Mouse (Mus musculus): ENCODE results near the gene Nacc2. TPM values are rescaled to one million over a fixed set of nuclear protein-coding genes. Genes with fewer than 3 reads are reported as not detected.
A peak's percentile ranks its signal among the peaks of the same experiment; 100 is the strongest.

The Nacc2 gene
- polyA plus RNA-seq, 1 experiment from 2014 or later: 11.2 TPM

DNA sequence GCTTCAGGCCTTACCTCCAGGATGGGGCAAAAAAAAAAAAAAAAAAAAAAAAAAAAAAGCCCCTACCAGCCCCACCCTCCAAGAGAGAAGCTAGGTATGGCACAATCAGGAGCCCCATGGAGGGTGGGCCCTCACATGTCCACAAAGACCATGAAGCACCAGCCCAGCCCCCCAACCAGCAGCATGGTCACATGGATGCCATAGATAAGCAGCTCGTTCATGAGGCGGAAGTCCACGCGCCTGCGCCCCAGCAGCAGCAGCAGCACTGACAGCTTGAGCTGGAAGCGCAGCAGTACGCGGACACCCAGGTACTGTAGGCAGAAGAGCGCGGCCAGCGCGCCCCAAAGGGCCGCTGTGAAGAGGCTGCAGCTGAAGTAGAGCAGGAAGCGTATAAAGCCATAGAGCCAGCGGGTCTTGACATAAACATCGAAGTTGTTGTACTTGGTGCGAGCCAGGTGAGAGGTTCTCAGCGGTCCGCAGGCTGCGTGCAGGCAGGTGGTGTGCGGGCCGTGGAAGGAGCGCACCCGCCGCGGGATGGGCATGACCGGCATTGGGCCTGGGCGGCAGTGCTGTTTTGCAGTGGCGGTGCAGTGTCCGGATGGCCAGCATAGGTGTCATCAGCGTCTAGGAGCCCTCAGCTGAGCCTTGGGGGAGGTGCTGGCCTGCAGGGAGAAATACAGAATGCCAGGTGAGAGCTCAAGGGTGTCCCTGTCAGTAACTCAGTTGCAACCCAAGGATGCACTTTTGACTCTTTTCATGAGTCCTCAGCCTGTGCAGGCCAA, 15.4 kb upstream of the Nacc2 start:
- Histone ChIP-seq H3K4me2 (peak overlapping the region; percentile 88), H3K4me1 (peaks cover 26% of the 10 kb centered on the region), H3K9ac (no peak overlapping the region), H3K36me3 (peaks cover 10% of the 10 kb centered on the region; the same call in 1 of the 2 replicates), H3K9me3 (no peaks in the 10 kb centered on the region), H3K27me3 (no peaks in the 10 kb centered on the region), H3K4me3 (peak overlapping the region; percentile 74), H3K27ac (no peak overlapping the region)
- WGBS: 70% methylated on average over 31 of the region's 31 CpGs
- ATAC-seq (ENCODE audit: borderline replicate concordance, extremely low read depth, low FRiP score, low TSS enrichment): no peak

DNA sequence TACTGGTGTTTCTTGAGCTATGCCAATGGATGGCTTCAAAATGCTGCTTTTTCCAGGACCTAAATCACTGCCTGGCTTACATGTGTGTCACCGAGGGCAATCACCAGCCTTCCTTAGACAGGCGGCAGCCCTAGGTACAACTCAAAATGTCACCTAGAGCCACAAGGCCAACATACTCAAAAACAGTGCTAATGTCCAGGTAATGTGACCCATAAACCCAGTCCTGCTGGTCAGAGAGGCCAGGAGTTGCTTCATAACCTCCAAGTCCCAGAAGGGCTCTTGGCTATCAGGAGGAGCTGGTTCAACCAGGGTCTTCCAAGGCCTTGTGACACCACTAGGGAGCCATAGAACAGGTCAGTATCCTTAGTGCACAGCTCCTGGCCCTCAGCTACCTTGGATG, 11.6 kb upstream of the Nacc2 start:
- H3K27ac ChIP-seq: no peak overlapping the region
- WGBS: 90% methylated on average over 2 of the region's 2 CpGs
- no peaks in the 10 kb centered on the region for H3K9me3 ChIP-seq
- H3K36me3 ChIP-seq: peaks cover 10% of the 10 kb centered on the region; the same call in 1 of the 2 replicates
- ATAC-seq (ENCODE audit: borderline replicate concordance, extremely low read depth, low FRiP score, low TSS enrichment): no peak
- H3K27me3 ChIP-seq: no peaks in the 10 kb centered on the region
- H3K4me2 ChIP-seq: no peak overlapping the region
- peaks cover 37% of the 10 kb centered on the region for H3K4me1 ChIP-seq
- no peak overlapping the region for H3K4me3 ChIP-seq
- H3K9ac ChIP-seq: no peak overlapping the region

GRCm38 (mm10) chr2:26132628-26133551, 9.9 kb upstream of the Nacc2 start:
- peak; percentile 74 for ATAC-seq (ENCODE audit: borderline replicate concordance, extremely low read depth, low FRiP score, low TSS enrichment)
- H3K27ac ChIP-seq: peak overlapping the region; percentile 77
- H3K27me3 ChIP-seq: no peaks in the 10 kb centered on the region
- H3K36me3 ChIP-seq: peaks cover 8% of the 10 kb centered on the region; the same call in 1 of the 2 replicates
- peak overlapping the region; percentile 61 for H3K4me2 ChIP-seq
- peak overlapping the region; percentile 35 for H3K9ac ChIP-seq
- H3K4me3 ChIP-seq: peak overlapping the region; percentile 28
- no peaks in the 10 kb centered on the region for H3K9me3 ChIP-seq
- 4% methylated on average over 25 of the region's 25 CpGs for WGBS
- H3K4me1 ChIP-seq: peaks cover 24% of the 10 kb centered on the region

GRCm38 (mm10) chr2:26131327-26131726, 8.3 kb upstream of the Nacc2 start:
- Histone ChIP-seq H3K9me3 (no peaks in the 10 kb centered on the region), H3K4me2 (no peak overlapping the region), H3K27me3 (no peaks in the 10 kb centered on the region), H3K36me3 (no peaks in the 10 kb centered on the region), H3K4me3 (no peak overlapping the region), H3K9ac (no peak overlapping the region), H3K4me1 (peaks cover 24% of the 10 kb centered on the region), H3K27ac (no peak overlapping the region)
- WGBS: 62% methylated on average over 2 of the region's 2 CpGs
- no peak for ATAC-seq (ENCODE audit: borderline replicate concordance, extremely low read depth, low FRiP score, low TSS enrichment)

GRCm38 (mm10) chr2:26129962-26130361, 6.9 kb upstream of the Nacc2 start:
- no peak overlapping the region for H3K27ac ChIP-seq
- no peak overlapping the region for H3K4me3 ChIP-seq
- WGBS: 49% methylated on average over 3 of the region's 3 CpGs
- no peaks in the 10 kb centered on the region for H3K27me3 ChIP-seq
- H3K4me1 ChIP-seq: peaks cover 24% of the 10 kb centered on the region
- no peaks in the 10 kb centered on the region for H3K36me3 ChIP-seq
- no peaks in the 10 kb centered on the region for H3K9me3 ChIP-seq
- no peak for ATAC-seq (ENCODE audit: borderline replicate concordance, extremely low read depth, low FRiP score, low TSS enrichment)
- H3K4me2 ChIP-seq: no peak overlapping the region
- no peak overlapping the region for H3K9ac ChIP-seq

GRCm38 (mm10) chr2:26129346-26129745, 6.3 kb upstream of the Nacc2 start:
- Histone ChIP-seq H3K9me3 (no peaks in the 10 kb centered on the region), H3K36me3 (no peaks in the 10 kb centered on the region), H3K27ac (no peak overlapping the region), H3K9ac (no peak overlapping the region), H3K27me3 (no peaks in the 10 kb centered on the region), H3K4me3 (no peak overlapping the region), H3K4me2 (no peak overlapping the region), H3K4me1 (peaks cover 24% of the 10 kb centered on the region)
- ATAC-seq (ENCODE audit: borderline replicate concordance, extremely low read depth, low FRiP score, low TSS enrichment): no peak
- 78% methylated on average over 2 of the region's 2 CpGs for WGBS

DNA sequence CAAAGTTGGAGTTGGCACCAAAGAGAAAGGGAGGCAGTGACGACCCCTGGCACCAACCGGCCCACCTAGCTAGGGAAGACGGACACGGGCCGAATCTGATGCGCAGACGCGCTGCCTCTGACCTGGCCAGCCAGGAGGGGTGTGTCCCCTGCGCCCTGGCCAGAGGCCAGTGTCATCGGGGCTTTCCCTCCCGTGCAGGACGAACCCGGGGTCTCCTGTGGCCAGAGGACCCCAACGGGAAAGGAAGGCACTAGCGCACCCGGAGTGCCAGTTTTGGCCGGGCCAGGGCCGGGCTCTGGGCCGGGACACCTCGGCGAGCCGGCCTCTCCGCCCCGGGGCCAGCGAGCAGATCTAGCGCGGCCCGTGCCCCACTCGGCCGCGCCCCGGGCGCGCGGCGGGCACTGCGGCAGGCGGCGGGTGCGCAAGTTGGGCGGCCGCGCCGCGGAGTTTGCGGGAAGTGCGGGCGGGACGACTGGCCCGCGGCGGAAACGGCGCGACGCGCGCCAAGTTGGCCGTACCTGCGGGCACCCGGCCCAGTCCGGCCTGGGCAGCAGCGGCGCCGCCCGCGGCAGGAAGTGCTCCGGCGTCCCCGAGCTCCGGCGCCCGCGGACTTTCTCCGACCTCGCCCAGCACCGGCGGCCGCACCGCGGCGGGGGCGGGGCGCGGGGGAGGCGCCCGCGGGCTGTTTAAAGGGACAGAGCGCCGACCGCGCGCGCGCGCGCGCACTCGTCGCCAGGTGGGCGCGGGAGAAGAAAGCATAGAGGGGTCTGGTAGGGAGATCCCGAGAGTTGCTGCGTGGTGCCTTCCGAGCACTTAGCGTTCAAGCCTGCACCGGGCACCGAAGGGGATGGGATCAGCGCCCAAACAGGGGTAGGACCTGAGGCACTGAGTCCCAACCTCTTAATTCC, 595 bp downstream of the Nacc2 start:
- Histone ChIP-seq H3K36me3 (no peaks in the 10 kb centered on the region), H3K9me3 (no peaks in the 10 kb centered on the region), H3K4me1 (peaks cover 29% of the 10 kb centered on the region), H3K4me3 (peak overlapping the region; percentile 57), H3K27me3 (peaks cover 20% of the 10 kb centered on the region), H3K27ac (0 out of 2 replicates have a peak overlapping the region, but pooled peaks have one; percentile 27), H3K4me2 (peak overlapping the region; percentile 98), H3K9ac (peak overlapping the region; percentile 53)
- ATAC-seq (ENCODE audit: borderline replicate concordance, extremely low read depth, low FRiP score, low TSS enrichment): peak; percentile 25; the same call in 1 of the 2 replicates
- under 1% methylated on average over 102 of the region's 109 CpGs for WGBS

- Histone ChIP-seq H3K9ac (peak overlapping the region; percentile 53), H3K4me2 (peak overlapping the region; percentile 98), H3K9me3 (no peaks in the 10 kb centered on the region), H3K27me3 (peaks cover 20% of the 10 kb centered on the region), H3K36me3 (no peaks in the 10 kb centered on the region), H3K4me3 (peak overlapping the region; percentile 57), H3K4me1 (peaks cover 29% of the 10 kb centered on the region), H3K27ac (0 out of 2 replicates have a peak overlapping the region, but pooled peaks have one; percentile 27)
- no peak for ATAC-seq (ENCODE audit: borderline replicate concordance, extremely low read depth, low FRiP score, low TSS enrichment)
- WGBS: 22% methylated on average over 17 of the region's 17 CpGs
Measured at GRCm38 (mm10) chr2:26121541-26122083, 1.4 kb downstream of the Nacc2 start.

GRCm38 (mm10) chr2:26119626-26120025, 3.4 kb downstream of the Nacc2 start:
- WGBS: 71% methylated on average over 2 of the region's 2 CpGs
- ATAC-seq (ENCODE audit: borderline replicate concordance, extremely low read depth, low FRiP score, low TSS enrichment): no peak
- H3K27ac ChIP-seq: 0 out of 2 replicates have a peak overlapping the region, but pooled peaks have one; percentile 64

GRCm38 (mm10) chr2:26119310-26119592, 3.8 kb downstream of the Nacc2 start:
- Histone ChIP-seq H3K4me2 (no peak overlapping the region), H3K27ac (peak overlapping the region; percentile 64; the same call in 1 of the 2 replicates), H3K9me3 (no peaks in the 10 kb centered on the region), H3K4me1 (peaks cover 29% of the 10 kb centered on the region), H3K27me3 (peaks cover 20% of the 10 kb centered on the region), H3K36me3 (no peaks in the 10 kb centered on the region), H3K4me3 (no peak overlapping the region), H3K9ac (no peak overlapping the region)
- WGBS: 26% methylated on average over 2 of the region's 2 CpGs
- no peak for ATAC-seq (ENCODE audit: borderline replicate concordance, extremely low read depth, low FRiP score, low TSS enrichment)

More at GRCm38 (mm10) chr2:26119626-26120025, 3.4 kb downstream of the Nacc2 start:
- Histone ChIP-seq H3K9me3 (no peaks in the 10 kb centered on the region), H3K36me3 (no peaks in the 10 kb centered on the region), H3K27me3 (peaks cover 20% of the 10 kb centered on the region), H3K4me2 (no peak overlapping the region), H3K9ac (no peak overlapping the region), H3K4me3 (no peak overlapping the region), H3K4me1 (peaks cover 29% of the 10 kb centered on the region)
